8 mouse cellular contexts compared by ENCODE assay signal in the genomic region with DNA sequence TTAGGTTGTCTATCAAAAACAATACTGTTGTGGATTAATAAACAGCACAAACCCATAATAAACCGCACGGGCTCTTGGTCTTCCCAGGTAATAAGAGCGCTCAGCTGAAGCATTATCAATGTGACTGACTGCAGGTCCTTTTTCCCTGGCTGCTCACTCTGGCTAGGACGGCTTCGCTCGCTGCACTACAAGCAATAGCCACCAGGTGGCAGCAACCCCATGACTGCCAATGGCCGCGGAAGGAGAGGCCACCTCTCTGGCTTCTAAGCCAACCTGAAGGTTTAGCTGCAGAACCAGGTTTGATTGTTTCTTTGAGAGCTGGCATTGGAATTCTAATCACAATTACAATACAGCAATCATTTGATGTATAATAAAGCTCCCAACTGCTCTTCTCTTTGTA. TPM values are rescaled to one million over a fixed set of nuclear protein-coding genes. Genes with fewer than 3 reads are reported as not detected.
DNase-seq lines count a peak whose midpoint lies in the region; ATAC-seq and TF ChIP-seq lines count a peak whose summit lies in the region.

No protein-coding gene starts in this region.

- 8% methylated on average over 8 of the region's 8 CpGs for WGBS in hindbrain, postnatal 0 days

- DNase-seq in R1 (ENCODE audit: low read depth, low spot score): peak; percentile 69
- peak; percentile 44 for DNase-seq in cerebellum, adult 11-12 months
- peak; percentile 62 for DNase-seq in forelimb bud, embryonic 11.5 days (ENCODE audit: low read depth, low spot score)
- DNase-seq in hindbrain, postnatal 0 days (ENCODE audit: low spot score): peak; percentile 86
- DNase-seq in left cerebral cortex, adult 11 months (ENCODE audit: low spot score): peak; percentile 33
- peak; percentile 70 for DNase-seq in mesoderm, embryonic 11.5 days (ENCODE audit: low read depth, low spot score)
- peak; percentile 84 for DNase-seq in right cerebral cortex, postnatal 4 days
- peak; percentile 38 to 68 for DNase-seq in urinary bladder, postnatal 4 days (ENCODE audit: low spot score in 2 of 2)

- no peak overlapping the region for H3K4me2 ChIP-seq in hindbrain, postnatal 0 days (ENCODE audit: low read depth, low read length)

- 0 out of 2 replicates have a peak, but pooled peaks cover 4% of the 10 kb centered on the region for H3K9me3 ChIP-seq in hindbrain, postnatal 0 days (ENCODE audit: low read length)

- no peaks in the 10 kb centered on the region for H3K36me3 ChIP-seq in hindbrain, postnatal 0 days (ENCODE audit: insufficient read depth, low read length)

- TF ChIP-seq CTCF in hindbrain, postnatal 0 days (IDR thresholded peaks at IDR 0.05; ENCODE audit: low read depth): peak; percentile 99

- H3K4me1 ChIP-seq in hindbrain, postnatal 0 days (ENCODE audit: insufficient read depth, low read length): 0 out of 2 replicates have a peak, but pooled peaks cover 5% of the 10 kb centered on the region

- peak; percentile 70; the same call in 1 of the 2 replicates for ATAC-seq in hindbrain, postnatal 0 days

- H3K27ac ChIP-seq in hindbrain, postnatal 0 days: no peak overlapping the region

- H3K4me3 ChIP-seq in hindbrain, postnatal 0 days (ENCODE audit: low read length): no peak overlapping the region

- no peak overlapping the region for H3K9ac ChIP-seq in hindbrain, postnatal 0 days (replicated peaks; ENCODE audit: low read length)

- no peaks in the 10 kb centered on the region for H3K27me3 ChIP-seq in hindbrain, postnatal 0 days (ENCODE audit: insufficient read depth, low read length)

RNA-seq across cellular contexts. Expression of a gene that starts 37.8 kb away (rescaled TPM):
- total RNA-seq in hindbrain, postnatal 0 days (2014; rRNA removed): 11.3 and 13.5 TPM in 2 replicates
- 4.0 and 4.5 TPM in 2 replicates for polyA plus RNA-seq in hindbrain, postnatal 0 days (2015; fragmentation: Nextera tagmentation; extraction: Ambion mirVana)

RNA-seq across cellular contexts. Expression of a gene that starts 56.0 kb away (rescaled TPM):
- total RNA-seq in hindbrain, postnatal 0 days (2014; rRNA removed): 108 and 126 TPM in 2 replicates
- polyA plus RNA-seq in hindbrain, postnatal 0 days (2015; fragmentation: Nextera tagmentation; extraction: Ambion mirVana): 164 and 170 TPM in 2 replicates

Comparison
In these comparisons a context has a peak if more than half of its experiments do, and no peak if none do; other contexts are left out.
1. DNase-seq: peak in every context shown above with its lines; median percentile 86 in hindbrain, postnatal 0 days; 84 in right cerebral cortex, postnatal 4 days; 70 in mesoderm, embryonic 11.5 days; 69 in R1; 62 in forelimb bud, embryonic 11.5 days; 53 in urinary bladder, postnatal 4 days; 44 in cerebellum, adult 11-12 months; 33 in left cerebral cortex, adult 11 months.